Mouse (Mus musculus): Measurements from ENCODE around the gene Arpc1a.
"Not testable (repeated sequence)": the region's sequence is repeated elsewhere in the genome, so short reads cannot be mapped to it uniquely, and the experiment has no call there.

Gene Arpc1a

GRCm38 (mm10) chr5:145083632-145084451 is at the start of gene Arpc1a, which contains the start of gene Kpna7:
Arpc1a (plus strand) TSS chr5:145083830.
Kpna7 (minus strand) TSS chr5:145084030.
- peak; percentile 46 for DNase-seq (ENCODE audit: low spot score)

GRCm38 (mm10) chr5:145041628-145042027 is 42.0 kb upstream of the Arpc1a start:
- DNase-seq (ENCODE audit: low spot score) = no peak

GRCm38 (mm10) chr5:145042690-145043089 is 40.9 kb upstream of the Arpc1a start, which contains the start of gene 1700018F24Rik:
1700018F24Rik (plus strand) TSS chr5:145042990.
- DNase-seq (ENCODE audit: low spot score) = not testable (repeated sequence)

GRCm38 (mm10) chr5:145054187-145054586 is 29.4 kb upstream of the Arpc1a start:
- DNase-seq (ENCODE audit: low spot score) = not testable (repeated sequence)

- no peak for DNase-seq (ENCODE audit: low spot score)
These were observed 25.7 kb upstream of the Arpc1a start for GRCm38 (mm10) chr5:145057907-145058306.

GRCm38 (mm10) chr5:145058722-145059121 is 24.9 kb upstream of the Arpc1a start:
- DNase-seq (ENCODE audit: low spot score) = no peak

GRCm38 (mm10) chr5:145059524-145059923 is 24.1 kb upstream of the Arpc1a start:
- DNase-seq (ENCODE audit: low spot score) = no peak

- DNase-seq (ENCODE audit: low spot score) = no peak
These were observed 18.8 kb upstream of the Arpc1a start for GRCm38 (mm10) chr5:145064765-145065340.

GRCm38 (mm10) chr5:145068863-145069262 is 14.8 kb upstream of the Arpc1a start:
- DNase-seq (ENCODE audit: low spot score) = no peak

- peak; percentile 65 for DNase-seq (ENCODE audit: low spot score)
These were observed 13.9 kb upstream of the Arpc1a start for GRCm38 (mm10) chr5:145069707-145070106.

- DNase-seq (ENCODE audit: low spot score) = no peak
These were observed 12.3 kb upstream of the Arpc1a start for GRCm38 (mm10) chr5:145071342-145071741.

GRCm38 (mm10) chr5:145075081-145075480 is 8.5 kb upstream of the Arpc1a start:
- DNase-seq (ENCODE audit: low spot score) = no peak

- no peak for DNase-seq (ENCODE audit: low spot score)
These were observed 1.6 kb upstream of the Arpc1a start for GRCm38 (mm10) chr5:145081866-145082613.

- DNase-seq (ENCODE audit: low spot score) = not testable (repeated sequence)
These were observed 429 bp upstream of the Arpc1a start for GRCm38 (mm10) chr5:145083201-145083600.

GRCm38 (mm10) chr5:145084822-145085221 is 1.2 kb downstream of the Arpc1a start:
- no peak for DNase-seq (ENCODE audit: low spot score)

- no peak for DNase-seq (ENCODE audit: low spot score)
These were observed 4.6 kb downstream of the Arpc1a start for GRCm38 (mm10) chr5:145088186-145088585.

- no peak for DNase-seq (ENCODE audit: low spot score)
These were observed 6.2 kb downstream of the Arpc1a start for GRCm38 (mm10) chr5:145089878-145090277.

- no peak for DNase-seq (ENCODE audit: low spot score)
These were observed 12.6 kb downstream of the Arpc1a start for GRCm38 (mm10) chr5:145096195-145096594.

- DNase-seq (ENCODE audit: low spot score) = no peak
These were observed 14.8 kb downstream of the Arpc1a start for GRCm38 (mm10) chr5:145098340-145098821.

- DNase-seq (ENCODE audit: low spot score) = no peak
These were observed 17.3 kb downstream of the Arpc1a start for GRCm38 (mm10) chr5:145100960-145101359.

- DNase-seq (ENCODE audit: low spot score) = not testable (repeated sequence)
These were observed 17.8 kb downstream of the Arpc1a start for GRCm38 (mm10) chr5:145101451-145101850.

- no peak for DNase-seq (ENCODE audit: low spot score)
These were observed 19.1 kb downstream of the Arpc1a start for GRCm38 (mm10) chr5:145102706-145103105.

Measured in layer of hippocampus, adult 9-10 months (tissue).